Mouse (Mus musculus): ENCODE measurements at regions not wholly inside any gene's neighbourhood (a gene's known extent, or its start where the extent isn't known, plus 50 kb on each side); places are given as distances from the start of the nearest gene placed in this dataset.

- TF ChIP-seq CTCF (IDR thresholded peaks at IDR 0.05; ENCODE audit: low read depth, low read length): no peak
- no peak for TF ChIP-seq POLR2A (IDR thresholded peaks at IDR 0.05; ENCODE audit: extremely low read depth, insufficient read depth, low read length)
Measured at GRCm38 (mm10) chr1:143879622-143880021, 102.5 kb downstream of the Uchl5 start.
